Mouse (Mus musculus) forebrain, embryonic 11.5 days (tissue): ENCODE measurements around the gene Nsun3. TPM values are rescaled to one million over a fixed set of nuclear protein-coding genes. Genes with fewer than 3 reads are reported as not detected.

Experiments
- ATAC-seq: fragments of 200-750 bp; cut with Nextera tagmentation; replicated peaks from 2 replicates; pipeline ENCODE4 v1.8.0; 2017; ENCODE audit warnings: moderate TSS enrichment; ENCODE audit not compliant: low FRiP score
- DNase-seq: peaks from one replicate; pipeline ENCODE4 v3.0.0-alpha.2; 2017; ENCODE audit warnings: low spot score
- H3K27ac ChIP-seq: fragments of 300-500 bp; sonication (generic); 2 replicates; pipeline ENCODE4 v1.5.1; 2014; ENCODE audit warnings: low read depth, low read length
- H3K27me3 ChIP-seq: fragments of 300-500 bp; sonication (generic); 2 replicates; pipeline ENCODE4 v1.6.1; 2014; ENCODE audit warnings: mild to moderate bottlenecking, low read length, mixed read lengths; ENCODE audit not compliant: control insufficient read depth, insufficient read depth
- H3K36me3 ChIP-seq: fragments of 300-500 bp; sonication (generic); 2 replicates; pipeline ENCODE4 v1.6.1; 2014; ENCODE audit warnings: mild to moderate bottlenecking, low read length, moderate library complexity, mixed read lengths; ENCODE audit not compliant: control insufficient read depth, insufficient read depth
- H3K4me1 ChIP-seq: fragments of 300-500 bp; sonication (generic); replicated peaks from 2 replicates; pipeline ENCODE4 v1.6.1; 2014; ENCODE audit warnings: low read length, mixed read lengths; ENCODE audit not compliant: control insufficient read depth, insufficient read depth
- H3K4me2 ChIP-seq: fragments of 300-500 bp; sonication (generic); 2 replicates; pipeline ENCODE4 v1.6.1; 2014; ENCODE audit warnings: low read depth, mild to moderate bottlenecking, low read length, moderate library complexity, mixed read lengths; ENCODE audit not compliant: severe bottlenecking
- H3K4me3 ChIP-seq: fragments of 300-500 bp; sonication (generic); 2 replicates; pipeline ENCODE4 v1.5.1; 2014; ENCODE audit warnings: low read depth, low read length
- H3K9ac ChIP-seq: fragments of 300-500 bp; sonication (generic); 2 replicates; pipeline ENCODE4 v1.6.1; 2014; ENCODE audit warnings: low read length
- H3K9me3 ChIP-seq: fragments of 300-500 bp; sonication (generic); 2 replicates; pipeline ENCODE4 v1.6.1; 2016; ENCODE audit warnings: low read length, mixed read lengths; ENCODE audit not compliant: control insufficient read depth
- WGBS: fragments of 180-500 bp; shearing (Covaris S2); extraction: QIAGEN DNeasy Blood & Tissue Kit; methylation state at CpG from one replicate; pipeline ENCODE4 v1.1.7; 2014; 5-methylcytosine and 5-hydroxymethylcytosine counted together
- polyA plus RNA-seq: library from polyadenylated mRNA; unstranded; fragments of >200 nt; fragmentation: Nextera tagmentation; extraction: Ambion mirVana; gene quantifications from 2 replicates; pipeline ENCODE4 v1.2.1, GENCODE M21; 2014

Nsun3 gene
- polyA plus RNA-seq, 1 experiment from 2014 or later = 12.2 TPM

DNA sequence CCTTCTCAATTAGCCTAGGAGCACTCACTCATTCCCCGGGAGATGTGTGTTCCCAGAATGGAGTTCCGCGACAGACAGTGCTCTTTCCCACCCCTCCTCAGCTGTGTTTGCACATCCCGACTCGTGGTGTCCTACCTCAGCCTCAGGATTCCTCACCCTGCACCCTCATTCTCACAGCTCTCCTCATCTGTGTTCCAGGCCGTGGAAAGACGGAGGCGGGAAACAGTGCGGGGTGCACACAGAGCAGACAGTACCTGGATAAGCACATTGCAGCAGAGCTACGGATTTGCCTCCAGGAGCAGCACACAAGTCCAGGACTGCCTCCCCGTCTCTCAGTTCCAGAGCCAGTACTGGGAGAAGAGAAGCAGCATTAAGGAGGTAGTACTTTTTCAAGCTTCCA is 10.6 kb downstream of the Nsun3 start:
- Histone ChIP-seq H3K27me3 (no peaks in the 10 kb centered on the region), H3K27ac (no peak overlapping the region), H3K36me3 (no peaks in the 10 kb centered on the region), H3K9ac (no peak overlapping the region), H3K4me2 (no peak overlapping the region), H3K9me3 (no peaks in the 10 kb centered on the region), H3K4me3 (no peak overlapping the region), H3K4me1 (no peaks in the 10 kb centered on the region)
- DNase-seq (no peak), ATAC-seq (no peak)
- WGBS = 87% methylated on average over 11 of the region's 11 CpGs

DNA sequence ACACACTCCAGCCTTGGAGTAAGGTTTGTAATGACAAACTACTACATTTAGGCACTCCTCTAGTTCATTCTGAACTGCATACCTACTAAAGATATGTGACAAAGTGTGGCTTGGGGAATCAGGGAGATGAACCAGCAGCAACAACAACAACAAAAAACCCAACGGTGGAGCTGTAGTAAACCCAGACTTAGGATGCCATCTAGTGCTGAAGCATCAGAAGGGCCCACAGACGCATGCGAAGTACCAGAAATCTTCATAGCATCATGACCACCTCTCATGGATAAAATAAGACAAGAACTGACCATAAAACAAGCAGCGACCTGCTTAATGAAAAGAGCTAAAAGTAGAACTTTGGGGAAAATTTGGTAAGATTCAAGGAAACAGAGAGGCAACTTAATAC is 13.2 kb downstream of the Nsun3 start:
- no peak overlapping the region for H3K27ac ChIP-seq
- H3K4me1 ChIP-seq = no peaks in the 10 kb centered on the region
- no peaks in the 10 kb centered on the region for H3K27me3 ChIP-seq
- H3K4me3 ChIP-seq = no peak overlapping the region
- no peak for ATAC-seq
- no peaks in the 10 kb centered on the region for H3K36me3 ChIP-seq
- H3K4me2 ChIP-seq = no peak overlapping the region
- no peak overlapping the region for H3K9ac ChIP-seq
- no peak for DNase-seq
- no peaks in the 10 kb centered on the region for H3K9me3 ChIP-seq
- 81% methylated on average over 4 of the region's 4 CpGs for WGBS

DNA sequence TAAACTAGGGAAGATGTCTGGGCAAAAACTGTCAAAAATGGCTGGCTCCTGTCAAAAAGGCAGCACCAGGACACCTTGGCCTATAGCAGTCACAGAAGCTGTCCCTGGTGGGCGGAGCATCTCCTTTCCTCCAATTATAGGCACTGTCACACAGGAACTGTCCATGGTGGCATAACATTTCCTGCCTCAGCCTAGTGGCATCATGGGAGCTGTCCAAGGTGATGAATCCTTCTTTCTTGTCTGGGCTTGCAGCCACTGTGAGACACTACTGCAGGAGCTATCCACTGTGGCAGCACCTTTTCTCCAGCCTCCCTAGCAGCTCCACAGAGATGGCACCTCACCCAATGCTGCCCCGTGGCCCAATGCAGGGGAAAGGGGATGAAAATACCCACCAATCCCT is 28.3 kb downstream of the Nsun3 start:
- DNase-seq (peak; percentile 54), ATAC-seq (peak; percentile 27; the same call in 1 of the 2 replicates)
- Histone ChIP-seq H3K9ac (no peak overlapping the region), H3K9me3 (no peaks in the 10 kb centered on the region), H3K4me2 (no peak overlapping the region), H3K4me1 (no peaks in the 10 kb centered on the region), H3K27ac (no peak overlapping the region), H3K27me3 (no peaks in the 10 kb centered on the region), H3K4me3 (no peak overlapping the region), H3K36me3 (no peaks in the 10 kb centered on the region)
- 89% methylated on average over 2 of the region's 2 CpGs for WGBS

DNA sequence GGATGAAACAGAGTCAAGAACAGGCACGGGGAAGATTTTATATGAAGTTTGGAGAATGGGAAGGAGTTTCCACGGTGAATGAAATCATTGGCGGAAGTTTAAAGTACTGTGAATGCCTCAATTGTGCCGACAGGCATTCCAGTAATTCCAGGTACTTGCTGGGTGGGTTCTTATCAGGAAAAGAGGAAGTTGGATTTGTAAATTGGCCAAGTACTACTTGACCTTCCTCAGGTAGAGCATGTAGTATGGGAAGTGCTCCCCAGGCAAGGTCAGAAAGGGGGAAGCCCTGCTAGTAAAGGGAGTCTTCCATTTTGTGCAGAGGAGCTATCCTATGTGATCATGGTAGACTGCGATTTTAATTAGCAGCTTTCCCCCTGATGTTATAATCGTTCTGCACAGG is 31.3 kb downstream of the Nsun3 start:
- H3K4me3 ChIP-seq = no peak overlapping the region
- no peak for ATAC-seq
- no peak overlapping the region for H3K9ac ChIP-seq
- DNase-seq = no peak
- no peak overlapping the region for H3K27ac ChIP-seq
- 92% methylated on average over 6 of the region's 6 CpGs for WGBS
- H3K36me3 ChIP-seq = no peaks in the 10 kb centered on the region
- no peaks in the 10 kb centered on the region for H3K27me3 ChIP-seq
- H3K9me3 ChIP-seq = no peaks in the 10 kb centered on the region
- H3K4me1 ChIP-seq = no peaks in the 10 kb centered on the region
- H3K4me2 ChIP-seq = no peak overlapping the region

DNA sequence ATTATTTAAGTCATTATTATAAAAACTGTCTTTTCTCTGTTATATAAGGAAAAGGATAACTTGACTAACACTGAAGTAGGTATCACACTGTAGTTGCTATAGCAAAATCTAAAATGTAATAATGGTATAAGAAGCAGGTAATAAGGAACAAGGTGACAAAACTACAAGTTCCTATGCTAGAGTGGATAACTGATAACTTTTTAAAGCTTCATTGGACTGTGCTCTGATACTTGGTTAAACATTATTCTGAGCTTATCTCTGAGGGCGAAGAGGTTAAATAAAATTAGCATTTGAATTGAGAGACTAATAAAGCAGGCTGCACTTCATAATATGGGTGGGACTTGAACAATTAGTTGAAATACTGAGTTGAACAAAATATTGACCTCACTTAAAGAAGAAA is 33.0 kb downstream of the Nsun3 start:
- DNase-seq = no peak

DNA sequence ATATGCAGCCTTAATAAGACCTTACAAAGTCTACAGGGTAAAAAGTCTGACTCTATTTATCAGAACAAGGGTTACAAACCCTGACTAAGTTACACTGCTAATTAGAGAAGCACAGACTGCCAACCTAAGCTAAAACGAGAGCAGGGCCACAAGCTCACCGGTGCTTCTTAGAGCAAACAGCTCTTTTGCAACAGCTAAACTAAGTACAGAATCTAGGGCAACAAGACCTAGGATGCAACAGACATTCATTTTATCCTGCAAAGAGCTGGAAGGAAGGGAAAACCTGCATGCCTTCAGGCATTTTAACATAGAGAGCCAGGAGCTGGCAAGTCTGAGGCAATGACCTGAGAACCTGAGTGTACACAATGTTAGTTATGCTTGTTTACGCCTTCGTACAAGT is 33.5 kb downstream of the Nsun3 start:
- 89% methylated on average over 4 of the region's 4 CpGs for WGBS
- H3K9me3 ChIP-seq = no peaks in the 10 kb centered on the region
- no peaks in the 10 kb centered on the region for H3K27me3 ChIP-seq
- H3K36me3 ChIP-seq = no peaks in the 10 kb centered on the region
- no peak overlapping the region for H3K4me2 ChIP-seq
- H3K4me3 ChIP-seq = no peak overlapping the region
- H3K9ac ChIP-seq = no peak overlapping the region
- ATAC-seq (no peak), DNase-seq (no peak)
- H3K27ac ChIP-seq = no peak overlapping the region
- no peaks in the 10 kb centered on the region for H3K4me1 ChIP-seq

More for the DNA sequence above, 33.0 kb downstream of the Nsun3 start:
- Histone ChIP-seq H3K9ac (no peak overlapping the region), H3K27ac (no peak overlapping the region), H3K27me3 (no peaks in the 10 kb centered on the region), H3K4me1 (no peaks in the 10 kb centered on the region), H3K4me2 (no peak overlapping the region), H3K4me3 (no peak overlapping the region), H3K36me3 (no peaks in the 10 kb centered on the region), H3K9me3 (no peaks in the 10 kb centered on the region)
- 88% methylated on average over 1 of the region's 1 CpGs for WGBS
- no peak for ATAC-seq

DNA sequence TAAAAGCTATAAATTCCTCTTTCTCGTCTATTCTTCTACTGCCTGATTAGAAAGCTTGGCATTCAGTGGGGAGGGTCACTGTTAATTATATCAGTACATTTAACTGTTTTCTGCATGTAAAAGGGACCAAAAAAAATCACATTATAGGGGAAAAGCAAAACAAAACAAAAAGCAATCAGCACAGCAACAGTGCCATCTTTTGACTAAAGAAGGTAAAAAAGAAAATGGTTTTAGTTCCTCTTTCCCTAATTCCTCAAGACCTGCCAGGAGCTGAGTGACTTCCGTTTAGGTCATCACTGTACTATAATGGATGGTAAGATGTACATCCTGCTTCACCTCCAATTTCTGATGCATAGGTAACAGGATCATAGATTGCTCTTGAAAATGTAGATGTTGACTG is 40.7 kb downstream of the Nsun3 start:
- 87% methylated on average over 2 of the region's 2 CpGs for WGBS
- Histone ChIP-seq H3K27me3 (no peaks in the 10 kb centered on the region), H3K9me3 (no peaks in the 10 kb centered on the region), H3K27ac (no peak overlapping the region), H3K4me3 (no peak overlapping the region), H3K9ac (no peak overlapping the region), H3K36me3 (no peaks in the 10 kb centered on the region), H3K4me2 (no peak overlapping the region), H3K4me1 (no peaks in the 10 kb centered on the region)
- DNase-seq = no peak
- ATAC-seq = no peak

DNA sequence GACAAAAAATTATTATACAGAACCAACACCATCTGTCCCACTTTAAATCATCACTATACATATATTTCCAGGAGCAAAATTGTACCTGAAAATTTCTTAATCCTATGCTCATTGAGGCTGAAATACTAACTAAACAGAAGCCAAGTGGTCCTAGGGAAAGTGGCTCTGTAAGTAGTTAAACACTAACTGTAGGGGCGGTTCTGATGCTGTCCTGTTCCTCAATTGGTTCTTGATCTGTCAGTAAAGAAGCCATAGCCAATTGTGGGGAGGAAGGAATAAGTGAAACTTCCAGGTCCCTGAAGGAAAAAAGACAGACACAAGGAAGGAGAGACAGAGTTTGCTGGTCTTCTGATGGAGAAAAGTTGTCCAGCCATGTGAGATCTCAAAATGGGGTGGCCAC is 52.3 kb downstream of the Nsun3 start:
- H3K4me1 ChIP-seq = no peaks in the 10 kb centered on the region
- H3K27me3 ChIP-seq = no peaks in the 10 kb centered on the region
- ATAC-seq (no peak), DNase-seq (no peak)
- H3K36me3 ChIP-seq = no peaks in the 10 kb centered on the region
- H3K27ac ChIP-seq = no peak overlapping the region
- no peak overlapping the region for H3K4me3 ChIP-seq
- H3K4me2 ChIP-seq = no peak overlapping the region
- no peak overlapping the region for H3K9ac ChIP-seq
- 95% methylated on average over 1 of the region's 1 CpGs for WGBS
- H3K9me3 ChIP-seq = no peaks in the 10 kb centered on the region

DNA sequence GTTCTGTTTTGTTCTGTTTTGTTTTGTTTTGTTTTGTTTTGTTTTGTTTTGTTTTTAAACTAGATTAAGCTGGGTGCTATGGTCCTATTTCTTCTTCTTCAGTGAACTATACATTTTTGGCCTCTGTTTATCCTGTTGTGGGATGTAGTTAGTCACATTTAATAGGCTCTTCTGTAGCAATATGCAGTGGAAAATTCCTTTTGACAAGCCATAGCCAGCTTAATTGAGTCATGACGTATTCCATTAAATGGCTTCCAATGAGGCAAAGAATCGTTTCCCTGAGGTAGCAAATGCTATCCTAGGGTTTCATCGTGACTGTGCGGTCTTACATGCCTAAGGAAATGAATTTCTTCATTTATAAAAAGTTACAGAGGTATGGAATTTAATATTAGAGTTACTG is 56.3 kb downstream of the Nsun3 start:
- ATAC-seq = no peak
- WGBS = 84% methylated on average over 4 of the region's 4 CpGs

More for the DNA sequence above, 56.3 kb downstream of the Nsun3 start:
- Histone ChIP-seq H3K36me3 (no peaks in the 10 kb centered on the region), H3K4me3 (no peak overlapping the region), H3K4me2 (no peak overlapping the region), H3K9me3 (no peaks in the 10 kb centered on the region), H3K4me1 (no peaks in the 10 kb centered on the region), H3K27me3 (no peaks in the 10 kb centered on the region), H3K27ac (no peak overlapping the region), H3K9ac (no peak overlapping the region)
- no peak for DNase-seq
